Mouse (Mus musculus): ENCODE measurements around the gene Gm49325.

DNA sequence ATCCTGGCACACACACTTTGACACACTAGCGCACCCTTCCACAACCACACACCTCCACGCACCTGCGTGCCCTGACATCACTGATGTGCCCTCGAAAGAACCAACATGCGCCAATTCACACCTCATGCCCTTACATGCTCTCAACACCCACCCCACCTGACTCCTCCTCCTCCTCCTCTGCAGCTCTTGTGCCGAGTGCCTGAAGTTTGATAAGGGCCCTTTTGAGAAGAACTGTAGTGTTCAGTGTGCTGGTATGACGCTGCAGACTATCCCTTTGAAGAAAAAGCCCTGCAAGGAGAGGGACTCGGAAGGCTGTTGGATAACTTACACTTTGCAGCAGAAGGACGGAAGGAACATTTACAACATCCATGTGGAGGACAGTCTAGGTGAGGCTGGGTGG, 45.2 kb upstream of the Gm49325 start:
- TF ChIP-seq CTCF (IDR thresholded peaks at IDR 0.05; ENCODE audit: low read depth, low read length): no peak
- TF ChIP-seq TAL1 (conservative IDR thresholded peaks at IDR 0.05; ENCODE audit: low read depth, low read length): no peak
- no peak for TF ChIP-seq POLR2AphosphoS5 (IDR thresholded peaks at IDR 0.05; ENCODE audit: insufficient replicate concordance, low read depth, low read length)
- TF ChIP-seq GATA1 (IDR thresholded peaks at IDR 0.05; ENCODE audit: borderline replicate concordance, low read length): no peak
- TF ChIP-seq GATA2 (IDR thresholded peaks at IDR 0.05; ENCODE audit: borderline replicate concordance, low read depth, low read length): no peak

All from G1E (cell line).